Mouse (Mus musculus): ENCODE measurements around the gene C130050O18Rik. TPM values are rescaled to one million over a fixed set of nuclear protein-coding genes. Genes with fewer than 3 reads are reported as not detected.

Gene C130050O18Rik
- polyA plus RNA-seq (2017; shearing (Covaris generic)), result under 1 TPM; 0.06 to 0.13 TPM

GRCm38 (mm10) chr5:139404801-139405401 lies at the start of gene C130050O18Rik:
Gene C130050O18Rik, plus strand, starts transcription at chr5:139405280.

GRCm38 (mm10) chr5:139377468-139378270 lies 27.4 kb upstream of the C130050O18Rik start, which contains the start of gene Gpr146:
Gene Gpr146, plus strand, starts transcription at chr5:139377697.

GRCm38 (mm10) chr5:139423026-139423865 lies 18.2 kb downstream of the C130050O18Rik start, which contains the start of gene Gper1:
Gene Gper1, plus strand, starts transcription at chr5:139423151.

GRCm38 (mm10) chr5:139460384-139461067 lies 55.4 kb downstream of the C130050O18Rik start, which contains the start of gene 3110082I17Rik:
Gene 3110082I17Rik, minus strand, starts transcription at chr5:139460527.

Other genes starting within 250 kb of the C130050O18Rik start
- 10 to 100 TPM; 30.3 to 35.8 TPM for gene Sun1, start 204.6 kb upstream of the C130050O18Rik start, polyA plus RNA-seq (2017; shearing (Covaris generic))
- gene Get4, start 153.0 kb upstream of the C130050O18Rik start, polyA plus RNA-seq (2017; shearing (Covaris generic)), result 100 to 1,000 TPM; 118 to 148 TPM
- gene Adap1, start 79.7 kb upstream of the C130050O18Rik start, polyA plus RNA-seq (2017; shearing (Covaris generic)), result 10 to 100 TPM; 13.9 to 77.4 TPM
- gene Cox19, start 53.9 kb upstream of the C130050O18Rik start, polyA plus RNA-seq (2017; shearing (Covaris generic)), result 10 to 100 TPM; 51.7 to 52.5 TPM
- not detected for gene Cyp2w1, start 52.7 kb upstream of the C130050O18Rik start, polyA plus RNA-seq (2017; shearing (Covaris generic))
- 10 to 100 TPM; 23.7 to 26.2 TPM for gene Gpr146, start 27.6 kb upstream of the C130050O18Rik start, polyA plus RNA-seq (2017; shearing (Covaris generic))
- gene Gper1, start 17.9 kb downstream of the C130050O18Rik start, polyA plus RNA-seq (2017; shearing (Covaris generic)), result not detected
- gene 3110082I17Rik, start 55.2 kb downstream of the C130050O18Rik start, polyA plus RNA-seq (2017; shearing (Covaris generic)), result 10 to 100 TPM in 1 of 2 experiments, 1 to 10 TPM in 1; 5.3 to 10.3 TPM
- 10 to 100 TPM; 11.8 to 12.0 TPM for gene Zfand2a, start 79.3 kb downstream of the C130050O18Rik start, polyA plus RNA-seq (2017; shearing (Covaris generic))
- gene Uncx, start 138.2 kb downstream of the C130050O18Rik start, polyA plus RNA-seq (2017; shearing (Covaris generic)), result not detected